Mouse (Mus musculus) lung, embryonic 16.5 days (tissue): ENCODE data around the gene Gm28042. TPM values are rescaled to one million over a fixed set of nuclear protein-coding genes. Genes with fewer than 3 reads are reported as not detected.

Experiments
- ATAC-seq: fragments of 200-750 bp; cut with Nextera tagmentation; 2 replicates; pipeline ENCODE4 v1.8.0; 2017; ENCODE audit warnings: low read depth, mild to moderate bottlenecking, moderate library complexity
- H3K27ac ChIP-seq: fragments of 300-500 bp; sonication (generic); 2 replicates; pipeline ENCODE4 v1.5.1; 2014; ENCODE audit warnings: mild to moderate bottlenecking, control low read depth, low read length
- H3K27me3 ChIP-seq: fragments of 300-500 bp; sonication (generic); 2 replicates; pipeline ENCODE4 v1.6.1; 2014; ENCODE audit warnings: low read depth, low read length, mixed read lengths; ENCODE audit not compliant: control insufficient read depth, insufficient read depth
- H3K36me3 ChIP-seq: fragments of 300-500 bp; sonication (generic); 2 replicates; pipeline ENCODE4 v1.6.1; 2014; ENCODE audit warnings: low read length; ENCODE audit not compliant: control insufficient read depth, insufficient read depth
- H3K4me1 ChIP-seq: fragments of 300-500 bp; sonication (generic); replicated peaks from 2 replicates; pipeline ENCODE4 v1.6.1; 2014; ENCODE audit warnings: low read length, mixed read lengths; ENCODE audit not compliant: control insufficient read depth, insufficient read depth
- H3K4me2 ChIP-seq: fragments of 300-500 bp; sonication (generic); 2 replicates; pipeline ENCODE4 v1.6.1; 2014; ENCODE audit warnings: low read depth, low read length, control low read depth
- H3K4me3 ChIP-seq: fragments of 300-500 bp; sonication (generic); 2 replicates; pipeline ENCODE4 v1.5.1; 2014; ENCODE audit warnings: mild to moderate bottlenecking, low read length, control low read depth
- H3K9ac ChIP-seq: fragments of 300-500 bp; sonication (generic); 2 replicates; pipeline ENCODE4 v1.6.1; 2014; ENCODE audit warnings: low read length, control low read depth
- H3K9me3 ChIP-seq: fragments of 300-500 bp; sonication (generic); 2 replicates; pipeline ENCODE4 v1.6.1; 2016; ENCODE audit warnings: low read length; ENCODE audit not compliant: control insufficient read depth
- WGBS: fragments of 180-500 bp; shearing (Covaris S2); extraction: QIAGEN DNeasy Blood & Tissue Kit; methylation state at CpG from one replicate; pipeline ENCODE4 v1.1.7; 2014; 5-methylcytosine and 5-hydroxymethylcytosine counted together
- polyA plus RNA-seq: library from polyadenylated mRNA; unstranded; fragments of >200 nt; fragmentation: Nextera tagmentation; extraction: Ambion mirVana; gene quantifications from 2 replicates; pipeline ENCODE4 v1.2.1, GENCODE M21; 2015

Gene Gm28042
- polyA plus RNA-seq, 1 experiment from 2014 or later, result 2.3 TPM

GRCm38 (mm10) chr2:120030380-120030779 is 3.1 kb downstream of the Gm28042 start:
- WGBS, result 68% methylated on average over 8 of the region's 8 CpGs
- no peaks in the 10 kb centered on the region for H3K9me3 ChIP-seq
- no peaks in the 10 kb centered on the region for H3K27me3 ChIP-seq
- ATAC-seq, result peak; percentile 19; the same call in 1 of the 2 replicates
- H3K4me1 ChIP-seq, result peaks cover 34% of the 10 kb centered on the region
- peaks cover 5% of the 10 kb centered on the region; the same call in 1 of the 2 replicates for H3K36me3 ChIP-seq
- H3K4me3 ChIP-seq, result no peak overlapping the region
- H3K4me2 ChIP-seq, result no peak overlapping the region
- no peak overlapping the region for H3K27ac ChIP-seq
- H3K9ac ChIP-seq, result no peak overlapping the region

DNA sequence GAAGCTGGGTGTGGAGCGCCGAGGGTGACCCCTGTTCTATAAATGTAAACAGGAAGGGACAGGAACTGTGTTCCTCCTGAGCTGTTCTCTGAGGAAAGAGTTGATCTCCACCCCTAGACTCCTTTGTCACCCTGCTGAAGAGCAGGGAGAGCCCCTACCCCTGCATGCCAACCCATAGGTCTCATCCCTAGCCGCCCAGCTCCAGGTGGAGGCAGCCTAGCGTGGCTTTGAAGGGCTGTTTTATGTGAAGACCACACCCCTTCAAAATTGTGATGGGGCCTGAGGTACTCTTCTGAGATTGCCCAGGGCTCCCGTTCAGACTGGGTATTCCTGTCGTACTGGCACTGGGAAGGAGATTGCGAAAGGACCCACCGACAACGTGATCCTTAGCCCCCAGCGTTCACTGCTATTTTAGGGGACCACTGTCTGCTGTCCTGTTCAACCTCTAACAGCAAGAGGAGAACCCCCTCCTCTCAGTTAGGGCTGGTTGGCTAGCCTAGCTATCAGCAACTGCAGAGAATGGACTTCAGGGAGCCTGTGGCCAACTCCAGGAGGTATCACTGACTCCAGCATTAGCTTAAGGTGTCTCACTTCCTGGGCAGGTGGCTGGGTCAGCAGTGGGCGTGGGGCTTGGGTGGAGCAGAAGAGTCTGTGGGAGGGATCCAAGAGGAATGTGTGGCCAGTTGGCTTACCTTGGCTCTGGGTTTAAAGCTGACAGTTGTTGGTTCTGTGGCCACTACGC is 5.6 kb downstream of the Gm28042 start, which contains the start of gene Pla2g4b:
Pla2g4b (plus strand) TSS at position 692 of the 742 bp plus-strand sequence.
- 79% methylated on average over 12 of the region's 12 CpGs for WGBS
- H3K27me3 ChIP-seq, result no peaks in the 10 kb centered on the region

GRCm38 (mm10) chr2:120033726-120034125 is 6.4 kb downstream of the Gm28042 start:
- Histone ChIP-seq H3K27me3 (no peaks in the 10 kb centered on the region), H3K9me3 (no peaks in the 10 kb centered on the region), H3K27ac (no peak overlapping the region), H3K4me3 (no peak overlapping the region), H3K36me3 (peaks cover 8% of the 10 kb centered on the region), H3K9ac (no peak overlapping the region), H3K4me1 (peaks cover 22% of the 10 kb centered on the region), H3K4me2 (no peak overlapping the region)
- no peak for ATAC-seq
- 41% methylated on average over 5 of the region's 5 CpGs for WGBS

More for the DNA sequence above, 5.6 kb downstream of the Gm28042 start, which contains the start of gene Pla2g4b:
- Histone ChIP-seq H3K4me2 (no peak within 1 kb of the TSS), H3K36me3 (peaks cover 8% of the 10 kb centered on the region), H3K4me1 (peaks cover 29% of the 10 kb centered on the region), H3K9me3 (no peaks in the 10 kb centered on the region), H3K4me3 (no peak within 1 kb of the TSS), H3K9ac (no peak within 1 kb of the TSS), H3K27ac (no peak within 1 kb of the TSS)
- no peak for ATAC-seq

DNA sequence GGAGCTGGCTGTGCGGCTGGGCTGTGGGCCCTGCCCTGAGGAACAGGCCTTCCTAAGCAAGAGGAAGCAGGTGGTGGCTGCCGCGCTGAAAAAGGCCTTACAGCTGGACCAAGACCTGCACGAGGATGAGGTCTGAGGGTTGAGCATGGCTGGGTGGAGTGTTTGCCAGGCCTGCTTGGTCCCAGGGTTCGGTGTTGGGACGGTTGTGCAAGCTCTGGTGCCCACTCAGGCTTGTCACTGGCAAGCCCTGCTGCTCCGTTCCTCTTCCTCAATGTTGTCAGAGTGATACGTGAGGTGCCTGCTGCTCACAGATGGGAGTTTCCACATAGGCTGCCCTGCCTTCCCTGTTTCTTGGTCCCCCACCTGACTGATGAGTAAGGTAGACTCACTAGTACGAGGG is 10.5 kb downstream of the Gm28042 start:
- ATAC-seq, result no peak
- no peaks in the 10 kb centered on the region for H3K9me3 ChIP-seq
- no peak overlapping the region for H3K4me2 ChIP-seq
- no peak overlapping the region for H3K27ac ChIP-seq
- 87% methylated on average over 9 of the region's 9 CpGs for WGBS
- H3K36me3 ChIP-seq, result peaks cover 11% of the 10 kb centered on the region
- no peaks in the 10 kb centered on the region for H3K27me3 ChIP-seq
- H3K4me1 ChIP-seq, result peaks cover 9% of the 10 kb centered on the region
- no peak overlapping the region for H3K4me3 ChIP-seq
- no peak overlapping the region for H3K9ac ChIP-seq

DNA sequence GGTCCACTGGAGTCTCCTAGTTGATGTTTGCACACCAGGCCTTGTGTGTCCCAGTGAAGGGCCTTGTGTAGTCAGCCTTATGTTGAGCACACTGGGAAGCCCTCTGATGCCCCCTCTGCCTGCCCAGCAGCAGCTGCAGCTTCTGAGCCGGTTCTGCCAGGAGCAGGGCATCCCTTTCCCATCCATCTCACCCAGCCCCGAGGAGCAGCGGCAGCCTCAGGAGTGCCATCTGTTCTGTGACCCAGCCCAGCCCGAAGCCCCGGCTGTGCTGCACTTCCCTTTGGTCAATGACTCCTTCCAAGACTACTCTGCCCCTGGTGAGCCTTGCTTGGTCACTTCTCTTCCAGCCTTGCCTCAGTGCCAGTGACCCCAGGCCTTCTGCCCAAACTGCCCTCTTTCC is 13.7 kb downstream of the Gm28042 start:
- WGBS, result 81% methylated on average over 5 of the region's 5 CpGs

GRCm38 (mm10) chr2:120044101-120044603 is 16.9 kb downstream of the Gm28042 start:
- Histone ChIP-seq H3K9ac (no peak overlapping the region), H3K27ac (peak overlapping the region; percentile 78), H3K4me2 (no peak overlapping the region), H3K27me3 (no peaks in the 10 kb centered on the region), H3K4me1 (peaks cover 5% of the 10 kb centered on the region), H3K36me3 (peaks cover 5% of the 10 kb centered on the region; the same call in 1 of the 2 replicates), H3K9me3 (no peaks in the 10 kb centered on the region), H3K4me3 (no peak overlapping the region)
- ATAC-seq, result peak; percentile 86
- WGBS, result 44% methylated on average over 4 of the region's 4 CpGs

More for the DNA sequence above, 13.7 kb downstream of the Gm28042 start:
- Histone ChIP-seq H3K27ac (no peak overlapping the region), H3K9me3 (no peaks in the 10 kb centered on the region), H3K4me3 (no peak overlapping the region), H3K4me2 (no peak overlapping the region), H3K9ac (no peak overlapping the region), H3K4me1 (peaks cover 5% of the 10 kb centered on the region), H3K36me3 (peaks cover 8% of the 10 kb centered on the region), H3K27me3 (no peaks in the 10 kb centered on the region)
- ATAC-seq, result no peak

DNA sequence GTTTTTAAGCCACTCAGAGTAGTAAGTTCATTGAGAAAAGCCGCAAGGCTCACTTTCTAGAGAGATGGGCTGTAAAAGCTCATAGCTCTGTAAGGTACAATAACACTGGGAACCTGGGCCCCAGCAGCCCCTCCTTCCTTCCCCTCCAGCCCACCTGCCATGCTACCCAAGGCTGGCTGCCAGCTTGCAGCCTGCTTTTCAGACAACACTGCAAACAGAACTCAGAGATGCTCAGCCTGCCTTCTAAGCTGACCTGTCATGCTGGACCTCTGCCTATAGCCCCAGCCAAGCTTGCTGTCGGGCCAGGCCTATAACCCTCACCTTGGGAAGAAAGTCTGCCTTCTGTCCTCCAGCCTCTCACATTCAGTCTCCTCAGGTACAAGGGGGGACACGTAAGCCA is 17.4 kb downstream of the Gm28042 start:
- Histone ChIP-seq H3K9ac (no peak overlapping the region), H3K27ac (peak overlapping the region; percentile 78), H3K4me3 (no peak overlapping the region), H3K36me3 (peaks cover 5% of the 10 kb centered on the region; the same call in 1 of the 2 replicates), H3K4me1 (peaks cover 5% of the 10 kb centered on the region), H3K9me3 (no peaks in the 10 kb centered on the region), H3K4me2 (no peak overlapping the region), H3K27me3 (no peaks in the 10 kb centered on the region)
- WGBS, result 65% methylated on average over 3 of the region's 3 CpGs
- peak; percentile 19; the same call in 1 of the 2 replicates for ATAC-seq

DNA sequence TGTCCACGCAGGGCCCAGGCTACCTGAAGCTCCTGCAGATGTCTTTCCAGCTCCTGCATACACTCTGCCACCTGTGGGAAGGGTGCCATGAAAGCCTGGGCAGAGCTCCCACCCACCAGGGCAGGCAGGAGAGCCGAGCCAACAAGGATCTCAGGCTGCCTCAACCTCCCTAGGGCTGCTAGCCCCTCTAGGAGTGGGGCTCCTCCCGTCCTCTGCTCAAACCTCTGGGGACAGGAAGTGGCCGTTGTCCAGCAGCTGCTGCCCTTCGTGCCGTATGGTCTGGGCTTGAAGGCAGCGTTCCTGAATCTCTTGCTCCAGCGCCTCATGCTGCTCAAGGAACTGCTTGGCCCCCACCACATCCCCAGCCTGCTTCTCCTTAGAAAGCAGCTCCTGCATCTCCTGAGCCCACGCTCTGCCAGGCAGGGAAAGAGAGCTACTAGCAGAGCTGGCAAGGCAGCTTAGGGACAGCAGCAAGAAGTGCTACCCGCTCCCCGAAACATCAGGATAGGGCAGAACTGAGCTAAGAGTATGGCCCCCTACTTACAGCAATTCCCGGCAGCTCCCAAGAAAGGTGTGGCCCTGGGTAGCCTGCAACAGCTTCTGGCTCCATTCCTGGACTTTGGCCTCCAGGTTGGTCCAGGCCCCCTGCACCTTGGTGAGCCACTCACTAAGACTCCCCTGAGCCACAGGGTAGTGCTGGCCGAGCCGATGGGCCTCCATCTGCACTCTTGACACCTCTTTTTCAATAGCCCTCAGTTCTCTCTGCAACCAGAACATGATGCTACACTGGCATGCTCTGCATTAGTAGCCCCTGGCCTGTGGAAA is 19.4 kb downstream of the Gm28042 start:
- peaks cover 1% of the 10 kb centered on the region; the same call in 1 of the 2 replicates for H3K36me3 ChIP-seq
- H3K9ac ChIP-seq, result peak overlapping the region; percentile 7; the same call in 1 of the 2 replicates
- WGBS, result 54% methylated on average over 14 of the region's 14 CpGs
- no peak overlapping the region for H3K27ac ChIP-seq
- H3K4me2 ChIP-seq, result no peak overlapping the region
- H3K9me3 ChIP-seq, result no peaks in the 10 kb centered on the region
- H3K4me1 ChIP-seq, result peaks cover 5% of the 10 kb centered on the region
- ATAC-seq, result no peak
- H3K27me3 ChIP-seq, result no peaks in the 10 kb centered on the region
- no peak overlapping the region for H3K4me3 ChIP-seq

- H3K36me3 ChIP-seq, result no peaks in the 10 kb centered on the region
- no peak for ATAC-seq
- H3K9me3 ChIP-seq, result no peaks in the 10 kb centered on the region
- 64% methylated on average over 9 of the region's 9 CpGs for WGBS
- no peak overlapping the region for H3K9ac ChIP-seq
- H3K27me3 ChIP-seq, result no peaks in the 10 kb centered on the region
- H3K4me3 ChIP-seq, result no peak overlapping the region
- no peak overlapping the region for H3K27ac ChIP-seq
- H3K4me2 ChIP-seq, result no peak overlapping the region
- peaks cover 5% of the 10 kb centered on the region for H3K4me1 ChIP-seq
Observed at GRCm38 (mm10) chr2:120048173-120048572, 20.9 kb downstream of the Gm28042 start.
